Mouse (Mus musculus) hindbrain, embryonic 10.5 days (tissue): Measurements from ENCODE around the gene Plekhg2. TPM values are rescaled to one million over a fixed set of nuclear protein-coding genes. Genes with fewer than 3 reads are reported as not detected.

Source experiments
- DNase-seq: peaks from one replicate; pipeline ENCODE4 v3.0.0-alpha.2; 2017; ENCODE audit warnings: low spot score
- H3K27ac ChIP-seq: fragments of 300-500 bp; sonication (generic); 2 replicates; pipeline ENCODE4 v1.5.1; 2016; ENCODE audit warnings: mild to moderate bottlenecking, moderate library complexity
- H3K27me3 ChIP-seq: fragments of 300-500 bp; sonication (generic); 2 replicates; pipeline ENCODE4 v1.6.1; 2016; ENCODE audit warnings: mild to moderate bottlenecking; ENCODE audit not compliant: poor library complexity, insufficient read depth, severe bottlenecking
- H3K36me3 ChIP-seq: fragments of 300-500 bp; sonication (generic); 2 replicates; pipeline ENCODE4 v1.6.1; 2016; ENCODE audit warnings: mild to moderate bottlenecking, moderate library complexity
- H3K4me1 ChIP-seq: fragments of 300-500 bp; sonication (generic); replicated peaks from 2 replicates; pipeline ENCODE4 v1.6.1; 2016; ENCODE audit warnings: mild to moderate bottlenecking
- H3K4me3 ChIP-seq: fragments of 300-500 bp; sonication (generic); 2 replicates; pipeline ENCODE4 v1.5.1; 2016; ENCODE audit warnings: mild to moderate bottlenecking, moderate library complexity
- H3K9me3 ChIP-seq: fragments of 300-500 bp; sonication (generic); 2 replicates; pipeline ENCODE4 v1.6.1; 2016; ENCODE audit warnings: mild to moderate bottlenecking, moderate library complexity
- WGBS: fragments of 180-500 bp; shearing (Covaris S2); methylation state at CpG from one replicate; pipeline ENCODE4 v1.1.7; 2016; 5-methylcytosine and 5-hydroxymethylcytosine counted together
- polyA plus RNA-seq: library from polyadenylated mRNA; unstranded; fragments of >200 nt; fragmentation: Nextera tagmentation; extraction: Ambion mirVana; gene quantifications from 2 replicates; pipeline ENCODE4 v1.2.1, GENCODE M21; 2016

The Plekhg2 gene
- polyA plus RNA-seq, 1 experiment from 2014 or later: 93.0 TPM

DNA sequence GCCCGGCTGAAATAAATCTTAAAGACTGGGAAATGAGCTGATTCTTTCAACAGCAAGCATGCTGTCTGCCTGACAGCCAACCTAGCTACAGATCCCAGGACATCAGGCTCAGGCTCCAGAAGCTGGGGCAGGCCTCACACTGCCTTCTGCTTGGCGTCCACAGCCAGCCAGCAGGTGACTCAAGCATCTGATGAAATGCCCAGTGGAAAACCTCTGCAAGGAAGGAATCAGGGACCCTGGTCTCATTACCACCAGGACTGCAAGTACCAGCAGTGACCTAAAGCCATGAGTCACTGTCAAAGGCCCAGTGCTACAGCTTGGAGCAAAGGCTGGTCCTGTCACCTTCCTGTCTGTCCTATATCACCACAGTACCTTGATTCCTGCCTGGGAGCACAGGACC is 36.9 kb downstream of the Plekhg2 start:
- no peaks in the 10 kb centered on the region for H3K27me3 ChIP-seq
- no peak overlapping the region for H3K27ac ChIP-seq
- 90% methylated on average over 2 of the region's 2 CpGs for WGBS
- H3K4me3 ChIP-seq: no peak overlapping the region
- H3K9me3 ChIP-seq: no peaks in the 10 kb centered on the region
- no peak for DNase-seq
- peaks cover 11% of the 10 kb centered on the region for H3K4me1 ChIP-seq
- peaks cover 61% of the 10 kb centered on the region for H3K36me3 ChIP-seq

DNA sequence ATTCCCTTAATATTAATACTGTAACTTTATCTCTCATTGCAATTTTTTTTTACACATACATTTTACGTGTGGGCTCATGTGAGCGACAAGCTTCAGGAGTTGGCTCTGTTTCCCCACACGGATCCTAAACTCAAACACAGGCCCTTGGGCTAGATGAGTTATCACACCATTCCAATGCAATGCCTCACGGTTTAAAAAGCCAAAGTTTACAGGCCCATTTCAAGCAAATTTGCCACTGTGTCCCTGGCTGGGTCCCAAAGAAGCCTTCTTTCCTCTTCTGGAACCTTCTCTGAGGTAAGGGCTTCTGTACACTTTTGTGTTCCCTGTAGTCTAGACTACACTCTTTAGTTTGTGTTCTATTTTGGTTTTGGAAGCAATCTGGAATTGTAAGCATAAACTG is 37.9 kb downstream of the Plekhg2 start:
- H3K36me3 ChIP-seq: peaks cover 70% of the 10 kb centered on the region
- H3K4me1 ChIP-seq: peaks cover 11% of the 10 kb centered on the region
- no peak overlapping the region for H3K4me3 ChIP-seq
- H3K9me3 ChIP-seq: no peaks in the 10 kb centered on the region
- DNase-seq: no peak
- H3K27me3 ChIP-seq: no peaks in the 10 kb centered on the region
- no peak overlapping the region for H3K27ac ChIP-seq
- 95% methylated on average over 4 of the region's 4 CpGs for WGBS

DNA sequence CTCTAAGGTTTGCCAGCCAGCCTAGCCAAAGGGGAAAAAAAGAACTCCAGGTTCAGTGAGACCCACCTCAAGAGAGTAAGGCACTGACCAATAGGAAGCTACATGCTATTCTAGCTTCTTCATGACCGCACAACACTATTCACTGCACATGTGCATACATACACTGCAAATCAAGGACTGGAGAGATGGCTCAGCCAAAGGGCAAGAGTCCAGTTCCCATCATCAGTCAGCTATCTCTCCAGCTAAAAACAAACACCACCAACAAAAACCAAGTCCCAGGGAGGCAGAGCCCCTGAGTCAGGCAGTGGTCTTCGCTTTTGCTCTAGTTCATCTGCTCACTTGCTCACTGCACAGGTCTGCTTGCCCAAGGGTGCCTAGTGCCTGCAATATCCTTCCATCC is 44.1 kb downstream of the Plekhg2 start:
- Histone ChIP-seq H3K9me3 (no peaks in the 10 kb centered on the region), H3K27ac (no peak overlapping the region), H3K4me1 (no peaks in the 10 kb centered on the region), H3K4me3 (no peak overlapping the region), H3K36me3 (peaks cover 99% of the 10 kb centered on the region), H3K27me3 (no peaks in the 10 kb centered on the region)
- WGBS: 97% methylated on average over 2 of the region's 2 CpGs
- no peak for DNase-seq

DNA sequence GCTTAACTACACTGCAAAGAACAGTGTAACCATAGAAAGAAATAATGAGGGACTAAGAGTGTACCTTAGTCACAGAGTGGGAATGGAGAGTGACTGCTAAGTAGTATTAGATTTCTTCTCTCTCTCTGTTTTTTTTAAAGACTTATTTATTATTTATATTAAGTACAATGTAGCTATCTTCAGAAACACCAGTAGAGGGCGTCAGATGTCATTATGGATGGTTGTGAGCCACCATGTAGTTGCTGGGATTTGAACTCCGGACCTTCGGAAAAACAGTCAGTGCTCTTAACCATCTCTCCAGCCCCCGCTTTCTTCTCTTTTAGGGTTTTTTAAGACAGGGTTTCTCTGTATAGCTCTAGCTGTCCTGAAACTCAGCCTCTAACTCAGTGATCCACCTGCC is 45.9 kb downstream of the Plekhg2 start:
- H3K4me1 ChIP-seq: no peaks in the 10 kb centered on the region
- H3K36me3 ChIP-seq: peaks cover 100% of the 10 kb centered on the region
- no peaks in the 10 kb centered on the region for H3K9me3 ChIP-seq
- no peak for DNase-seq
- H3K4me3 ChIP-seq: no peak overlapping the region
- H3K27ac ChIP-seq: no peak overlapping the region
- 84% methylated on average over 4 of the region's 4 CpGs for WGBS
- H3K27me3 ChIP-seq: no peaks in the 10 kb centered on the region

DNA sequence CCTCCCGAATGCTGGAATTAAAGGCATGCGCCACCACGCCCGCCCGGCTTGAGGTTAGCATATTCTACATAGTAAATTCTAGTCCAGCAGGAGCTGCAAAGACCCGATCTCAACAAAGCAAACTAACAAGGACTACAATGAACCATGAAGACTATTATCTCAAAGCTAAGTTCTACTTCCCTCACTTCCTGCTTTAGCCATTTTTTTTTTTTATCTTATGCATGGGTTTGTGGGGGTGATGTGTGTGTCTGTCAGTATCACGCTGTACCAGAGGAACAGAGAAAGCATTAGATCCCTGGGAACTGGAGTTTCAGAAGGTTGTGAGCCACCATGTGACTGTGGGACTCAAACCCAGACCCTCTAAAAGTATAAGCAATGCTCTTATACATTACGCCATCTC is 47.1 kb downstream of the Plekhg2 start:
- H3K4me3 ChIP-seq: no peak overlapping the region
- no peak overlapping the region for H3K27ac ChIP-seq
- no peak for DNase-seq
- peaks cover 100% of the 10 kb centered on the region for H3K36me3 ChIP-seq
- no peaks in the 10 kb centered on the region for H3K9me3 ChIP-seq
- 97% methylated on average over 8 of the region's 8 CpGs for WGBS
- H3K4me1 ChIP-seq: no peaks in the 10 kb centered on the region
- no peaks in the 10 kb centered on the region for H3K27me3 ChIP-seq

DNA sequence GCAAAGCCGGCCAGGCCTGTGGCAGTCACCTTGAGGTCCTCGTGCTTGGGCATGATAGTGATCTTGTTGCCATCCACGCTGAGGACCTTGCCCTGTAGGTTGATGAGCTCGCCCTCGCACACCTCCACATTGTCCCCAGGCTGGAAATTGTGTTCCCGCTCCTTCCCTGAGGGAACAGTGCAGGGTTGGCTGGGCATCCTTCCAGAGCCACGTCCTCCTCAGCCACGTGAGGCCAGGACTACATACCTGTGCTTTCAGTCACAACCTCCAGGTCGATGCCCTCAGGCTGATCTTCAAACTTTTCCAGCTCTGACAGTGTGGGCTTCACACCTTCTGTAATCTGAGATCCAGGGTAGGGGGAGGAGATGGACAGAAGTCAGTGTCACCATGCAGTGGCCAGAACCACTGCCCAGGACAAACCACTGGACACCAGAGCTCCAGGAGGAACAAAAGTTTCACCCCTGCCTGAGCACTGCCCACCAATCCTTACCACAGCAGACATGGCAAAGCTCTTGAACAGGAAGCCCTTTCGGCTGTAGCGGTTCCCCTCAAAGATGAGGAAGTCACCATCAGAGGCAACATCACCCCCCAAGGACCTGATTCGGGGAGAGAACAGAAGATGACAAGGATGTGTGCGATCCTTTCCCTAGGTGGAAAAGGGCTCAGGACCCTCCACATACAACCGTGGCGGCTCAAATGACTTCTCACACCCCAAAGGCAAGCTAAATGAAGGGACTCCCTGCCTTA is 50.3 kb downstream of the Plekhg2 start:
- peaks cover 100% of the 10 kb centered on the region for H3K36me3 ChIP-seq
- WGBS: 94% methylated on average over 15 of the region's 15 CpGs

DNA sequence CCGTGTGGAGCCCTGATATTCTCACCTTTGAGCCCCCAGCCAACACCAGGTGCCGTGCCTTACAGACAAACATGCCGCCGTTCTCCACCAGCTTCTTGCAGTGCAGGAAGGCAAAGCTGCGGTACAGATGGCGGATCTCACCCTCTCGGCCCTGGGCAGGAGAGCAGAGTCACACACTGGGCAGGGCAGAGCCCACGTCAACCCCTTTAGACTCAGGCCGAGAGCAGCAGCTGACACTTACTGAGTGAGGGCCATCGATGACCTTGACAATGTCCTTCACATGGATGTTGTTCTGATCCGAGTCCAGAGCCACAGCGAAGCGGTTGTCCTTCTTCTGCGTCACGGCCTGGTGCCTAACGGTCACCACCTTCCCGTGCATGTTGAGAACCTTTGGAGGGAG is 53.7 kb downstream of the Plekhg2 start:
- DNase-seq: no peak
- no peaks in the 10 kb centered on the region for H3K4me1 ChIP-seq
- no peaks in the 10 kb centered on the region for H3K9me3 ChIP-seq
- 94% methylated on average over 17 of the region's 17 CpGs for WGBS
- H3K36me3 ChIP-seq: peaks cover 99% of the 10 kb centered on the region
- H3K27ac ChIP-seq: no peak overlapping the region
- H3K27me3 ChIP-seq: no peaks in the 10 kb centered on the region
- H3K4me3 ChIP-seq: no peak overlapping the region

More for the DNA sequence above, 50.3 kb downstream of the Plekhg2 start:
- Histone ChIP-seq H3K27me3 (no peaks in the 10 kb centered on the region), H3K27ac (no peak overlapping the region), H3K9me3 (no peaks in the 10 kb centered on the region), H3K4me3 (no peak overlapping the region), H3K4me1 (no peaks in the 10 kb centered on the region)
- no peak for DNase-seq

DNA sequence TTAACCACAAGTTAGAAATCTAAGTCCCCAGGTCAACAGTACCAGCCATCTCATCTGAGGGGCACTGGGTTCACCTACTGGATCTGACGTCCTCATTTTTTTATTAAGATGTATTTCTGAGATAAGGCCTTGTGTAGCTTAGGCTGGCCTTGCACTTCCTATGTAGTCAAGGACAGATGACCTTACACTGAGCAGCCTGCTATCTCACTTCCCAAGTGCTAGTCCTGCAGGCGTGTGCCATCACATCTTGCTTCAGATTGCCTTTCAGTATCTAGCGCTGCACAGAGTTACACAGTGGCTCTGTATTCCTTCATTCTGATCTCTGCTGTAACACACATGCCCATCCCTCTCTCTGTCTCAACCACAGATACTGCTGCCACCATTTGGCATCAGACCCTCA is 54.4 kb downstream of the Plekhg2 start:
- H3K4me1 ChIP-seq: no peaks in the 10 kb centered on the region
- 91% methylated on average over 3 of the region's 3 CpGs for WGBS
- no peak for DNase-seq
- H3K36me3 ChIP-seq: peaks cover 92% of the 10 kb centered on the region
- no peaks in the 10 kb centered on the region for H3K9me3 ChIP-seq
- H3K4me3 ChIP-seq: no peak overlapping the region
- H3K27me3 ChIP-seq: no peaks in the 10 kb centered on the region
- H3K27ac ChIP-seq: no peak overlapping the region

DNA sequence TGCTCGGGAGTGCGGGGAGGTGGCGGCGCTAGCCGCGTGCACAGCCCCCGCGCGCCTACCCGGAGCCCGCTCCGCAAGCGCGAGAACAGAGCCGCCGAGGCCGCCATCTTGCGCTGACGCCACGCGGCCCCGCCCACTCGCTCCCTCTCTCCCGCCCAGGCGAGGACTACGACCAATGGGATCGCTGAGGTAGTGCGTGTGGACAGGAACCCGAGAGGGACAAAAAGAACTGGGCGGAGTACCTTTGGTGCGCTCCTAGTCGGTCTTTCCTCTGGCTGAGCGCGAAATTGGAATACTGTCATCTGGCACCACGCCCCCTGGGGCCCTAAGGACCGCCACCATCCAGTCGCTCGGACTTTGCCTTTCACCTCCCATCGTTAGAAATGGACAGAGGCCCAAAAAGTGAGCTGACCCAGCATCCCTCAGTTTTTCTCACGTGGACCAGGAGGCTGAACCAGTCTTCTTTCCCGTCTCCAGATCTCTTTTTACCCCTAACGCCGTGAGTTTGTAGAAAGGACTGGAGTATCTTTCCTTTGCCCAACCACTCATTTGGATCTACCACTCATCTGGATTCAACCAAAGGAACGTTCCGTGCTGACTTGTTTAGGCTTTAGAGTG is 60.4 kb downstream of the Plekhg2 start, which contains the start of gene Timm50:
TSS of gene Timm50 (minus strand) at position 147 of the 618 bp plus-strand sequence.
- H3K36me3 ChIP-seq: peaks cover 67% of the 10 kb centered on the region
- peaks cover 49% of the 10 kb centered on the region for H3K4me1 ChIP-seq
- WGBS: under 1% methylated on average over 45 of the region's 45 CpGs
- no peaks in the 10 kb centered on the region for H3K27me3 ChIP-seq
- H3K9me3 ChIP-seq: no peaks in the 10 kb centered on the region
- H3K4me3 ChIP-seq: peak within 1 kb of the TSS; percentile 80
- DNase-seq: peak; percentile 96
- H3K27ac ChIP-seq: peak within 1 kb of the TSS; percentile 95

DNA sequence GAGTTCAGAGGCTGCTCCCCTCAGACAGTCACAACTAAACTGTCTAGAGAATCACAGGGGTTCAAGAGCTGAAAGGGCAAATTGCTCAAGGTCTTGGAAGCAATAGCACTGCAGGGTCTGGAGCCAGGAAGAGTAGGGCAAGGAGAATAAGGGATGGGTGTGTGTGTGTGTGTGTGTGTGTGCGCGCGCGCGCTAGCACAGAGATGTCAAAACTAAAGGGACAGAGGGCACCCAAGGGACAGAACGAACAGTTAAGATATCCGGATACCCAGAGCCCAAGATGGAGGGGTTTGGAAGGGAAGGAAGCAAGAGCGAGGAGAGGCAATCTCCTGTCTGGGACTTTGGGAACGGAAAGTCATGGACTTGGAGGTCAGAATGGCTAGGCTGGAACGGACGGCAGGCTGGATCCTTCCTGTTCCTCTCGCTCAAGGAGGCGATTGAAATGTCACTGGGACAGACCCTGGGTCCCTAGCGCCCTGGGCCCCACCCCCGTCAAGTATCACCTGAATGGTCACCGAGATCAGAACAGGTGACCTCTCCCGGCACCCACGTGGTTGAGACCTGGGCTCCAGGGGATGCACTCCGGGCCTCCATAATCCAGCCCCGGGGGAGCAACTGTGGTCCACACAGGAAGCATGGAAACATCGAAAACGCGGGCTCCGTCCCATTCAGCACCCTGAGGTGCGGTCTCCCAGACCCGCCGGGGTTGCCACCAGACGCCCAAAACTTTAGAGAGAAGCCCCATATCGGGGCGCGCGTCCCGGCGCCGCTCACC is 61.1 kb downstream of the Plekhg2 start:
- Histone ChIP-seq H3K9me3 (no peaks in the 10 kb centered on the region), H3K36me3 (peaks cover 67% of the 10 kb centered on the region), H3K27me3 (no peaks in the 10 kb centered on the region), H3K4me1 (peaks cover 49% of the 10 kb centered on the region), H3K27ac (peak overlapping the region; percentile 95), H3K4me3 (peak overlapping the region; percentile 80)
- WGBS: 9% methylated on average over 35 of the region's 35 CpGs
- DNase-seq: no peak

DNA sequence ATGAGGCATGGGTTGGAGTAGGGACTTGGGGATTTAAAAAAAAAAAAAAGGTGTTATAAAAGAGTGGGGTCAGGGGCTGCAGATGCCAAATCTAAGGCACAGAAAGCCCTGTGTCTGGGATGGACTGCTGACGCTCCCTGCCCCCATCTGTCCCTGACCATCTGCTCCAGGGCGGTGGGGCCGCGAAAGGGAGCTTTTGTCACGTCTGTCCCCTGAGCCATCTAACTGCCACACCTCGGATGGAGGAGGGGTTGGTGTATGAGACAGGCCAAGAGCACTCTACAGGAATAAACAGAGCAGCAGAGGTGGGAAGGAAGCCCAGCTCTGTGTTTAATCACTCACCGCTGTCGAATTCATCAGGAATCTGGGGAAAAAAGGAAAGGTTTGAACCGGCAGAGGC is 62.7 kb downstream of the Plekhg2 start:
- H3K9me3 ChIP-seq: no peaks in the 10 kb centered on the region
- no peaks in the 10 kb centered on the region for H3K27me3 ChIP-seq
- peaks cover 67% of the 10 kb centered on the region for H3K36me3 ChIP-seq
- peak overlapping the region; percentile 80 for H3K4me3 ChIP-seq
- H3K27ac ChIP-seq: peak overlapping the region; percentile 95
- peak; percentile 70 for DNase-seq
- H3K4me1 ChIP-seq: peaks cover 49% of the 10 kb centered on the region
- 53% methylated on average over 9 of the region's 9 CpGs for WGBS
